Mouse (Mus musculus): ENCODE results near the gene Gcc1. TPM values are rescaled to one million over a fixed set of nuclear protein-coding genes. Genes with fewer than 3 reads are reported as not detected.

Gene Gcc1
- total and polyA plus RNA-seq, 3 experiments, result 9.0 to 9.2 TPM; not detected in 1

DNA sequence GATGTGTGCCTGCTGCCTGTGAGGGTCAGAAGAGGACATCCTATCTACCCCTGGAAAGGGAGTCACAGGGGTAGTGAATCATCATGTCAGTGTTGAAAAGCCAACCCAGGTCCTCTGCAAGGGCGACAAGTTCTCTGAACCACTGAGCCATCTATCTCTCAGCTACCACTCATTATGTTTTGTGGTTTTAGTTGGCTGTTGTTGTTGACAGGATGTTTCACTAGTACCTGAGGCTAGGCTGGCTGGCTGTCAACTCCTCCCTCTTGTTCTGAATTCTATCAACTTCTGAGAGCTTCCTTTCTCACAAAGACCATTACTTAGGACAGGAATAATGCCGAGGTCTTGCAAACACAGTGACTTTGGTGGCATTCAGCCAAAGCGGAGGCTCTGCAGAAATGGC is 43.0 kb downstream of the Gcc1 start:
- H3K27me3 ChIP-seq (ENCODE audit: control insufficient read depth in 1 of 2, insufficient read depth in 2 of 2, low read length in 2 of 2), result no peaks in the 10 kb centered on the region
- no peaks in the 10 kb centered on the region for H3K79me2 ChIP-seq (ENCODE audit: control insufficient read depth, insufficient read depth, low read length, poor library complexity)
- no peak overlapping the region for H3K4me3 ChIP-seq (ENCODE audit: control insufficient read depth in 1 of 2, insufficient read depth in 1 of 2, low read depth in 2 of 2, low read length in 2 of 2)
- peak; percentile 7 for DNase-seq (ENCODE audit: low read depth, low spot score)
- H3K4me1 ChIP-seq (ENCODE audit: control insufficient read depth in 1 of 2, insufficient read depth in 2 of 2, low read length in 2 of 2), result no peaks in the 10 kb centered on the region
- no peak overlapping the region for H3K27ac ChIP-seq (ENCODE audit: control insufficient read depth, low read depth, low read length)
- H3K9ac ChIP-seq (ENCODE audit: control insufficient read depth, low read depth, low read length, poor library complexity, severe bottlenecking), result no peak overlapping the region
- H3K9me3 ChIP-seq (replicated peaks; ENCODE audit: insufficient read depth, low read length), result no peaks in the 10 kb centered on the region
- H3K36me3 ChIP-seq (ENCODE audit: control insufficient read depth in 1 of 2, insufficient read depth in 2 of 2, low read length in 2 of 2), result no peaks in the 10 kb centered on the region
- TF ChIP-seq KAT2A (conservative IDR thresholded peaks at IDR 0.05; ENCODE audit: low read depth, low read length), result no peak
- TF ChIP-seq USF1 (IDR thresholded peaks at IDR 0.05; ENCODE audit: low read depth, low read length), result no peak

DNA sequence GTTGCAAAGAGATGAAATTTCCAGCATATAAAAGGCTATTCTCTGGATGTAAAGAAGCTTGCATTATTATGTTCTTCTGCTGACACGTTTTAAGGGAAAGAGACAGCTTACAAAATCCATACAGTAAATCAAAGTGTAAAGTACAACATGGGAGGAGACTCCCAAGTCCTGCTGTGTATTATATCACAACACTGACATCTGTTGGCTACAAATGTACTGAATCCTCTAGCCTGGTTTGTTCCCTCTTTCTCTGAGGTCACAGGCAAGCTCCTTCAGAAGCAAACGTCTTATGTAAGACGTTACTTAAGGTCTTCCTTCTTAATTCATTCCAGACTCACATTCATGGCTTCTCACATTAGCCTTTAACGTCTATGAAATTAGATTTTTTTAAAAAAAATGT is 46.2 kb downstream of the Gcc1 start:
- H3K4me3 ChIP-seq (ENCODE audit: control insufficient read depth in 1 of 2, insufficient read depth in 1 of 2, low read depth in 2 of 2, low read length in 2 of 2), result no peak overlapping the region
- H3K79me2 ChIP-seq (ENCODE audit: control insufficient read depth, insufficient read depth, low read length, poor library complexity), result no peaks in the 10 kb centered on the region
- no peak overlapping the region for H3K9ac ChIP-seq (ENCODE audit: control insufficient read depth, low read depth, low read length, poor library complexity, severe bottlenecking)
- no peaks in the 10 kb centered on the region for H3K9me3 ChIP-seq (replicated peaks; ENCODE audit: insufficient read depth, low read length)
- no peak overlapping the region for H3K27ac ChIP-seq (ENCODE audit: control insufficient read depth, low read depth, low read length)
- TF ChIP-seq SMC3 (IDR thresholded peaks at IDR 0.05; ENCODE audit: low read depth, low read length) (peak; percentile 49; the same call in 1 of the 2 replicates), CHD1 (IDR thresholded peaks at IDR 0.05; ENCODE audit: low read depth, low read length) (no peak), BHLHE40 (IDR thresholded peaks at IDR 0.05; ENCODE audit: borderline replicate concordance, low read depth, low read length) (no peak), RAD21 (IDR thresholded peaks at IDR 0.05; ENCODE audit: low read depth, low read length) (peak; percentile 62), CTCF (IDR thresholded peaks at IDR 0.05 in 2 of 3, conservative IDR thresholded peaks at IDR 0.05 in 1 of 3; ENCODE audit: control insufficient read depth in 1 of 3, insufficient read depth in 1 of 3, low read depth in 2 of 3, low read length in 3 of 3, poor library complexity in 1 of 3, severe bottlenecking in 1 of 3) (peak in 1 of 3 experiments; percentile 43; a peak in 2 of 6 replicates)
- H3K27me3 ChIP-seq (ENCODE audit: control insufficient read depth in 1 of 2, insufficient read depth in 2 of 2, low read length in 2 of 2), result no peaks in the 10 kb centered on the region
- H3K4me1 ChIP-seq (ENCODE audit: control insufficient read depth in 1 of 2, insufficient read depth in 2 of 2, low read length in 2 of 2), result no peaks in the 10 kb centered on the region
- peak; percentile 31 for DNase-seq (ENCODE audit: low read depth, low spot score)
- no peaks in the 10 kb centered on the region for H3K36me3 ChIP-seq (ENCODE audit: control insufficient read depth in 1 of 2, insufficient read depth in 2 of 2, low read length in 2 of 2)

DNA sequence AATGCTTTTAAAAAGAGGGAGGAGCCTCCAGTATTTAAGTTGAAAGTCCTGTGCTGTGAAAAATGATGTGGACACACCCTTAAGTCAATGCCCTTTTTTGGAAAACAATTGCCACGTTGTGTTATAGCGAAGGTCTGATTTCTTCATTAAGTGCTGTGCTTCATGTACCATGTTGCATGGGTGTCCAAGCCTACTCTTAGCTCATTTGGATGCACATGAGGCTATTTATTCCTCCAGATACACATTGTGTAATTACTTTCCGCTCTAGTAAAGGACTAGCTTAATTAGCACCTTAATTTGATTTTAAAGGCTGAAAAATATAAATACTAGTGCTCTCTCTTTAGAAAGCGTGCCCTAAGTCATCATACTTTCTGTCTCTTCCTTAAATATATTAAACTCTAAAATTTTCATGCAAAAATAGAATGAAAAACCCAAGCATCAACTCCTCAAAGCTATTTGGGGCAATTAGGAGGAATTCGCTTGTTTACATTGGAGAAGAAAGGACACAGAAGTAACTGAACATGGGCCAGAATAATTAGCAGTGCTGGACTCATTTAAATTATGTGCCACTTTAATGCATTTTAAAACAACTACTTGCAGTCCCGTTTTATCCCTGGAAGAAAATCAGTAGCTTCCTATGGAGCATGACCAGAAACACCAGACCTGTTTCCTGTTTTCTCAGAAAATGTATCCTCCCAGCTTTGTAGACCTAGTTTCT is 58.1 kb downstream of the Gcc1 start:
- no peak overlapping the region for H3K27ac ChIP-seq (ENCODE audit: control insufficient read depth, low read depth, low read length)
- H3K79me2 ChIP-seq (ENCODE audit: control insufficient read depth, insufficient read depth, low read length, poor library complexity), result no peaks in the 10 kb centered on the region
- no peaks in the 10 kb centered on the region for H3K9me3 ChIP-seq (replicated peaks; ENCODE audit: insufficient read depth, low read length)
- TF ChIP-seq MAFK (IDR thresholded peaks at IDR 0.05; ENCODE audit: borderline replicate concordance, low read depth, low read length) (no peak), GABPA (IDR thresholded peaks at IDR 0.05; ENCODE audit: low read depth, low read length) (no peak), ZC3H11A (IDR thresholded peaks at IDR 0.05; ENCODE audit: low read depth, low read length) (no peak), MYB (IDR thresholded peaks at IDR 0.05; ENCODE audit: low read depth, low read length) (no peak), SIN3A (IDR thresholded peaks at IDR 0.05; ENCODE audit: low read length) (no peak), MAX (IDR thresholded peaks at IDR 0.05; ENCODE audit: low read length) (no peak), MYC (IDR thresholded peaks at IDR 0.05; ENCODE audit: low read depth, low read length) (no peak), TBP (IDR thresholded peaks at IDR 0.05; ENCODE audit: low read depth, low read length) (no peak), HCFC1 (IDR thresholded peaks at IDR 0.05; ENCODE audit: low read depth, low read length) (no peak), MAZ (IDR thresholded peaks at IDR 0.05; ENCODE audit: low read depth, low read length) (no peak), ZKSCAN1 (IDR thresholded peaks at IDR 0.05; ENCODE audit: low read depth, low read length) (no peak), TCF12 (IDR thresholded peaks at IDR 0.05; ENCODE audit: low read depth, low read length) (no peak), JUND (IDR thresholded peaks at IDR 0.05; ENCODE audit: low read depth, low read length) (no peak), POLR2AphosphoS2 (IDR thresholded peaks at IDR 0.05; ENCODE audit: low read length) (no peak), ETS1 (IDR thresholded peaks at IDR 0.05; ENCODE audit: low read depth, low read length) (no peak), MXI1 (IDR thresholded peaks at IDR 0.05; ENCODE audit: low read depth, low read length) (no peak), EP300 (IDR thresholded peaks at IDR 0.05; ENCODE audit: low read depth in 1 of 2, low read length in 2 of 2) (no peak), CHD2 (IDR thresholded peaks at IDR 0.05; ENCODE audit: low read length) (no peak)
- H3K4me1 ChIP-seq (ENCODE audit: control insufficient read depth in 1 of 2, insufficient read depth in 2 of 2, low read length in 2 of 2), result no peaks in the 10 kb centered on the region
- peaks cover 0 to 1% of the 10 kb centered on the region in 2 experiments; a peak in 2 of 4 replicates for H3K27me3 ChIP-seq (ENCODE audit: control insufficient read depth in 1 of 2, insufficient read depth in 2 of 2, low read length in 2 of 2)
- no peaks in the 10 kb centered on the region for H3K36me3 ChIP-seq (ENCODE audit: control insufficient read depth in 1 of 2, insufficient read depth in 2 of 2, low read length in 2 of 2)
- no peak for DNase-seq (ENCODE audit: low read depth, low spot score)
- H3K9ac ChIP-seq (ENCODE audit: control insufficient read depth, low read depth, low read length, poor library complexity, severe bottlenecking), result no peak overlapping the region
- no peak overlapping the region for H3K4me3 ChIP-seq (ENCODE audit: control insufficient read depth in 1 of 2, insufficient read depth in 1 of 2, low read depth in 2 of 2, low read length in 2 of 2)

Measured in MEL (cell line).